In the genomic region with DNA sequence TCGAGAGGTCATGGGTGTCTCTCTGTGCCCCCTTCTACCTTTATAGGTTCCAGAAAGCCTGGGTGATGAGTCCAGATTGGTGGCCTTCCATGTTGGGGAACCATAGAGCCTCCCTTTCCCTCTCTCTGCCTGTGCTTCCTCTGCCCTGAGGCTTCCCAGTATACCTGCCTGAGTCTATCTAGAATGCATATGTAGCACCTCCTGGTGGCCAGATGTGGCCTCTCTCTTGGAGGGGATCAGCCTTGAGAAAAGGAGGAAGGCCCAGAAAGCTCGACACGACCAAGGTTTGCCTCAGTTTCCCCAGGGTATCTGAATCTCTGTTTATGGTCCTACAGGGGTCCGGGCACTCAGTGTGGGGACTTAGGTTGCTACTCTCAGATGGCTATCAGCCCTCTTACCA, we compare ENCODE assay signal across 9 mouse cellular contexts. TPM values are rescaled to one million over a fixed set of nuclear protein-coding genes. Genes with fewer than 3 reads are reported as not detected.
A peak's percentile ranks its signal among the peaks of the same experiment; 100 is the strongest.
DNase-seq lines count a peak whose midpoint lies in the region; ATAC-seq lines count a peak whose summit lies in the region.
"Had no signal": no experiment of that assay in that cellular context is flagged by ENCODE, and none has a peak within 500 bp of the region (broad histone marks: within the 10 kb centered on the region; RNA-seq: fewer than 3 reads in every experiment).

No protein-coding gene starts in this region.

- 50% methylated on average over 4 of the region's 4 CpGs for WGBS in forebrain, embryonic 13.5 days

- H3K4me3 ChIP-seq in forebrain, embryonic 13.5 days, result no peak overlapping the region

- DNase-seq in CD4-positive, CD25-positive, alpha-beta regulatory T cell, adult 2 months (ENCODE audit: low read depth, low spot score), result peak; percentile 63
- DNase-seq in left cerebral cortex, postnatal 14 days (ENCODE audit: low spot score in 2 of 2), result peak; percentile 34 to 39
- DNase-seq in left cerebral cortex, postnatal 36 days (ENCODE audit: low spot score in 2 of 2), result no peak
- DNase-seq in lung, adult 18-20 months, result peak; percentile 42 to 59
- peak; percentile 78 for DNase-seq in testis, postnatal 10 days (ENCODE audit: low spot score)
- no peak for DNase-seq in cerebellum, adult 8-10 months

- intact Hi-C loops in left cerebral cortex, postnatal 14 days (cut with DNase I), result no loop called here
- intact Hi-C loops in left cerebral cortex, postnatal 36 days (cut with DNase I), result no loop called here

- H3K27me3 ChIP-seq in forebrain, embryonic 13.5 days, result peaks cover 14% of the 10 kb centered on the region

- ATAC-seq in CD4-positive, CD25-positive, alpha-beta regulatory T cell, adult 4 months, result no peak
- ATAC-seq in forebrain, embryonic 13.5 days, result 0 out of 2 replicates have a peak, but pooled peaks have one; percentile 37

- H3K27ac ChIP-seq in forebrain, embryonic 13.5 days, result no peak overlapping the region

- no peaks in the 10 kb centered on the region for H3K9me3 ChIP-seq in forebrain, embryonic 13.5 days (replicated peaks)

- H3K36me3 ChIP-seq in forebrain, embryonic 13.5 days (ENCODE audit: poor library complexity, severe bottlenecking), result peaks cover 34% of the 10 kb centered on the region

- H3K9ac ChIP-seq in forebrain, embryonic 13.5 days, result no peak overlapping the region

- H3K4me1 ChIP-seq in forebrain, embryonic 13.5 days, result no peaks in the 10 kb centered on the region

- no peak overlapping the region for H3K4me2 ChIP-seq in forebrain, embryonic 13.5 days

RNA-seq across cellular contexts. Expression of a gene that starts 0.9 kb away (rescaled TPM):
- under 1 TPM in 1 of 2 experiments, not detected in 1; 0.18 TPM for polyA plus RNA-seq in CD4-positive, CD25-positive, alpha-beta regulatory T cell, adult 4 months (2017; shearing (Covaris generic))
- total RNA-seq in left cerebral cortex, postnatal 14 days (2021), result under 1 TPM in 1 of 2 experiments, not detected in 1; 0.08 TPM
- total RNA-seq in left cerebral cortex, postnatal 36 days (2021), result under 1 TPM in 1 of 2 experiments, not detected in 1; 0.89 TPM
- polyA plus RNA-seq in forebrain, embryonic 13.5 days (2015; fragmentation: Nextera tagmentation; extraction: Ambion mirVana), result 0.05 and 0.20 TPM in 2 replicates

RNA-seq across cellular contexts. Expression of a gene that starts 7.4 kb away (rescaled TPM):
- polyA plus RNA-seq in CD4-positive, CD25-positive, alpha-beta regulatory T cell, adult 4 months (2017; shearing (Covaris generic)), result not detected
- not detected for total RNA-seq in left cerebral cortex, postnatal 14 days (2021)
- not detected for total RNA-seq in left cerebral cortex, postnatal 36 days (2021)
- polyA plus RNA-seq in forebrain, embryonic 13.5 days (2015; fragmentation: Nextera tagmentation; extraction: Ambion mirVana), result not detected in 2 replicates
- polyA plus RNA-seq: frontal cortex, adult 2 months had no signal

RNA-seq across cellular contexts. Expression of a gene that starts 7.9 kb away (rescaled TPM):
- polyA plus RNA-seq in CD4-positive, CD25-positive, alpha-beta regulatory T cell, adult 4 months (2017; shearing (Covaris generic)), result 10 to 100 TPM; 45.9 to 60.3 TPM
- 10 to 100 TPM; 17.2 to 17.9 TPM for total RNA-seq in left cerebral cortex, postnatal 14 days (2021)
- 10 to 100 TPM; 19.3 to 19.9 TPM for total RNA-seq in left cerebral cortex, postnatal 36 days (2021)
- polyA plus RNA-seq in forebrain, embryonic 13.5 days (2015; fragmentation: Nextera tagmentation; extraction: Ambion mirVana), result 85.5 and 88.5 TPM in 2 replicates

RNA-seq across cellular contexts. Expression of a gene that starts 27.5 kb away (rescaled TPM):
- 10 to 100 TPM; 13.6 to 17.2 TPM for polyA plus RNA-seq in CD4-positive, CD25-positive, alpha-beta regulatory T cell, adult 4 months (2017; shearing (Covaris generic))
- 1 to 10 TPM; 7.6 to 8.5 TPM for total RNA-seq in left cerebral cortex, postnatal 14 days (2021)
- total RNA-seq in left cerebral cortex, postnatal 36 days (2021), result 1 to 10 TPM; 8.2 to 8.8 TPM
- polyA plus RNA-seq in forebrain, embryonic 13.5 days (2015; fragmentation: Nextera tagmentation; extraction: Ambion mirVana), result 14.0 and 14.3 TPM in 2 replicates

RNA-seq across cellular contexts. Expression of a gene that starts 43.3 kb away (rescaled TPM):
- polyA plus RNA-seq in CD4-positive, CD25-positive, alpha-beta regulatory T cell, adult 4 months (2017; shearing (Covaris generic)), result 10 to 100 TPM in 1 of 2 experiments, 1 to 10 TPM in 1; 8.8 to 18.3 TPM
- 100 to 1,000 TPM in 1 of 2 experiments, 10 to 100 TPM in 1; 96.8 to 102 TPM for total RNA-seq in left cerebral cortex, postnatal 14 days (2021)
- 10 to 100 TPM; 95.5 to 96.2 TPM for total RNA-seq in left cerebral cortex, postnatal 36 days (2021)
- polyA plus RNA-seq in forebrain, embryonic 13.5 days (2015; fragmentation: Nextera tagmentation; extraction: Ambion mirVana), result 23.5 and 27.6 TPM in 2 replicates

Comparison
In these comparisons a context has a peak if more than half of its experiments do, and no peak if none do; other contexts are left out.
1. DNase-seq: peak in CD4-positive, CD25-positive, alpha-beta regulatory T cell, adult 2 months (single experiment), left cerebral cortex, postnatal 14 days (2 of 2), lung, adult 18-20 months (2 of 2) and testis, postnatal 10 days (single experiment); none in left cerebral cortex, postnatal 36 days (0 of 2) and cerebellum, adult 8-10 months (single experiment).